Mouse (Mus musculus): ENCODE data around the gene Pnpla5. TPM values are rescaled to one million over a fixed set of nuclear protein-coding genes. Genes with fewer than 3 reads are reported as not detected.
"Not testable (repeated sequence)": the region's sequence is repeated elsewhere in the genome, so short reads cannot be mapped to it uniquely, and the experiment has no call there.

Pnpla5 gene
- polyA plus RNA-seq, 1 experiment from 2014 or later, result not detected

DNA sequence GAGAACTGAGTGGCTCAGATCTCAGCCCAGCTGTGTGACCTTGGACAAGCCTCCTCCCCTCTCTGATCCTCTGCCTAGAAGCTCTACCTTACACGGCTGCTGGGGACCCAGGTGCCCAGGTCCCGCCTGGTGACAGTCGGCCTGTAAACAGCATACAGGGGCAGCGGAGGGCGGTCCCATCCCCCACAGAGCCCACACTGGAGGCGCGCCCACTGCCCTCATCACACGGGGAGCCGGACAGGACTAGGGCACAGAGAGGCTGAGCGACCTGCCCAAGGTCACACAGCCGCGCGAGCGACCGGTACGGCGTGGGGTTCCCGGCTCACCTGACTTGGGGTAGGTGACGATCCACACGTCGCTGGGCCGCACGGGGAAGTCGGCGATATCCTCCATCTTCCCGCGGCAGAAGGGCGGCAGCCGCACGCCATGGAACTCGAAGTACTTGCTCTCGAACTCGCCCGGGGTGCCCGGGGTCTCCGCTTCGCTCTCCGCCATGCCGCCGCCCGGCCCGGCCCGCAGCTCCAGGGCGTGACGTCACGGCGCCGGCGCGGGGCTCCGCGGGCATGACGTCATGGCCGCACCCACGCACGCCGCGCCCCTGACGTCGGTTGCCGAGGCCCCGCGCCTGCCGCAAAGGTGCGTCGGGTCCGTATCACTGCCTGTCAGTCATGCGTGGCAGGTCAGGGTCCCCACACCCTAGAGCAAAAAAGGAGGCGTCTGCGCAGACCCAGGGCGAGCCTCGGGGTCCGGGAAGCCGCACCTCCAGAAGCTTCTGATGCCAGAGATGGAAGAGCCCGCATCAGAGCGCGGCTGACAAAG, 17.7 kb downstream of the Pnpla5 start, which contains the start of gene Sult4a1:
TSS of gene Sult4a1 (minus strand) at position 650 of the 819 bp plus-strand sequence.
- Histone ChIP-seq H3K4me3 (ENCODE audit: low read length) (peak within 1 kb of the TSS; percentile 49), H3K27me3 (ENCODE audit: control insufficient read depth, insufficient read depth, low read length) (peaks cover 36% of the 10 kb centered on the region), H3K36me3 (ENCODE audit: control insufficient read depth, insufficient read depth, low read length) (no peaks in the 10 kb centered on the region), H3K4me2 (replicated peaks; ENCODE audit: low read depth, low read length) (peak within 1 kb of the TSS; percentile 92), H3K4me1 (ENCODE audit: control insufficient read depth, insufficient read depth, low read length) (no peaks in the 10 kb centered on the region), H3K9ac (ENCODE audit: low read depth, low read length) (peak within 1 kb of the TSS; percentile 40), H3K9me3 (ENCODE audit: control insufficient read depth, low read length) (no peaks in the 10 kb centered on the region), H3K27ac (ENCODE audit: low read depth, low read length) (no peak within 1 kb of the TSS)
- ATAC-seq (ENCODE audit: low FRiP score, low TSS enrichment), result no peak
- WGBS, result 3% methylated on average over 75 of the region's 77 CpGs

DNA sequence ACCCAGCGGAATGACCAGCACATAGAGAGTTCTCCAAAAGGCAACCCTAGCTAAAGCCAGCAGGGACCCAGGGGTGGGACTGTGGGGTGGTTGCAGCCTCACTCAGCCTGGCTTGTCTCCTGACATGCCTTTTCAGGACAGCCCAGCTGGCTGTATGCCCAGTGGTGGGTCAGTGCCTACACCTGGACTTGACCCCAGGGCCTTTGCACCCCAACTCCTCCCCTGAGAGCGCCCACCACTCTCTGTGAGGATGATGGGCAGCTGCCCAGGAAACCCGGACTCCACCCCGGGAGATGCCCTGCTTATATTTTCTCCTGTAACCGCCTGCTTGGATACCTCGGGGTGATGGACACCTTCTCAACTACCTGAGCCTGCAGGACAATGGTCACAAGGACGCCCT, 18.3 kb downstream of the Pnpla5 start:
- no peak overlapping the region for H3K27ac ChIP-seq (ENCODE audit: low read depth, low read length)
- no peak overlapping the region; the same call in 1 of the 2 replicates for H3K4me2 ChIP-seq (replicated peaks; ENCODE audit: low read depth, low read length)

DNA sequence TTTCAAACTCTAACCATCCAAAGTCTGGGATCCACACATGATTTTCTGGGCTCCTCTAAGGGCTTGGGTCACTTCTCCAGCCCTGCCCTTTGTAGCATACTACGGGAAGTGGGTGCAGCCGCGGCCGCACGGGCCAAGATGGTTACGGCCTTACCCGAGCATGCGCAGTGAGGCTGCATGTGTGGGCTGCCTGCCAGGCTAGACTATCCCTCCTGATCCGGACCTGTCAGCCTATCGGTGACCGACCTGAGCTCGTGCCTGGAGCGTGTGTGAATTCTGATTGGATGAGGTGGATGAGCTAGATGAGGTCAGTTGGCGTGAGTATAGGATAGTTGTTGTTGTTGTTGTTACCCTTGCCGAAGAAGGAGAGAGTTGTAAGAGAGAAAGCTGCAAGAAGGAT, 25.4 kb downstream of the Pnpla5 start:
- not testable (repeated sequence) for H3K9me3 ChIP-seq (ENCODE audit: control insufficient read depth, low read length); H3K4me1 ChIP-seq (ENCODE audit: control insufficient read depth, insufficient read depth, low read length); ATAC-seq (ENCODE audit: low FRiP score, low TSS enrichment); H3K27me3 ChIP-seq (ENCODE audit: control insufficient read depth, insufficient read depth, low read length); H3K4me2 ChIP-seq (replicated peaks; ENCODE audit: low read depth, low read length); H3K27ac ChIP-seq (ENCODE audit: low read depth, low read length); H3K36me3 ChIP-seq (ENCODE audit: control insufficient read depth, insufficient read depth, low read length); H3K9ac ChIP-seq (ENCODE audit: low read depth, low read length); H3K4me3 ChIP-seq (ENCODE audit: low read length)
- 84% methylated on average over 15 of the region's 15 CpGs for WGBS

More for the DNA sequence above, 18.3 kb downstream of the Pnpla5 start:
- Histone ChIP-seq H3K27me3 (ENCODE audit: control insufficient read depth, insufficient read depth, low read length) (peaks cover 36% of the 10 kb centered on the region), H3K36me3 (ENCODE audit: control insufficient read depth, insufficient read depth, low read length) (no peaks in the 10 kb centered on the region), H3K4me1 (ENCODE audit: control insufficient read depth, insufficient read depth, low read length) (no peaks in the 10 kb centered on the region), H3K9ac (ENCODE audit: low read depth, low read length) (no peak overlapping the region), H3K4me3 (ENCODE audit: low read length) (no peak overlapping the region), H3K9me3 (ENCODE audit: control insufficient read depth, low read length) (no peaks in the 10 kb centered on the region)
- no peak for ATAC-seq (ENCODE audit: low FRiP score, low TSS enrichment)
- WGBS, result 80% methylated on average over 7 of the region's 7 CpGs

DNA sequence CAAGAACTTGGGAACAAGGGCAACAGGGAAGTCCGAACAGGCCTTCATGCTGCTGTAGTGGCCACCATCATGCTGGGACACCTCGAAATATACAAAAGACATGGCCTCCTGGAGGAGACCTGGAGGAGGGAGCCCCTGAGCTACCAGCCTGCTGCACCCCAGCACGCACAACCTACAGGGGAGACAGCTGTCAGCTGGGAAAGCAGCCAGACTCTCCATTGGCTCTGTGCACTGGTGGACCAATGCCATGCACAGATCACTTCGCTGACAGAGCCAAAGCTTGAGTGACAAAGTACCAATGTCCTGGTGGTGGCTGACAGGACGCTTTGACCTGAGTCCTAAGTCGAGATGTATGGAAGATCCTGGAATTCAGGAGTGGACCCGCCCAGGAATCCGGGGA, 26.9 kb downstream of the Pnpla5 start:
- H3K9ac ChIP-seq (ENCODE audit: low read depth, low read length), result no peak overlapping the region
- H3K9me3 ChIP-seq (ENCODE audit: control insufficient read depth, low read length), result no peaks in the 10 kb centered on the region
- H3K4me3 ChIP-seq (ENCODE audit: low read length), result no peak overlapping the region
- no peaks in the 10 kb centered on the region for H3K27me3 ChIP-seq (ENCODE audit: control insufficient read depth, insufficient read depth, low read length)
- ATAC-seq (ENCODE audit: low FRiP score, low TSS enrichment), result no peak
- H3K27ac ChIP-seq (ENCODE audit: low read depth, low read length), result no peak overlapping the region
- no peaks in the 10 kb centered on the region for H3K4me1 ChIP-seq (ENCODE audit: control insufficient read depth, insufficient read depth, low read length)
- no peaks in the 10 kb centered on the region for H3K36me3 ChIP-seq (ENCODE audit: control insufficient read depth, insufficient read depth, low read length)
- H3K4me2 ChIP-seq (replicated peaks; ENCODE audit: low read depth, low read length), result no peak overlapping the region
- WGBS, result 93% methylated on average over 8 of the region's 8 CpGs

DNA sequence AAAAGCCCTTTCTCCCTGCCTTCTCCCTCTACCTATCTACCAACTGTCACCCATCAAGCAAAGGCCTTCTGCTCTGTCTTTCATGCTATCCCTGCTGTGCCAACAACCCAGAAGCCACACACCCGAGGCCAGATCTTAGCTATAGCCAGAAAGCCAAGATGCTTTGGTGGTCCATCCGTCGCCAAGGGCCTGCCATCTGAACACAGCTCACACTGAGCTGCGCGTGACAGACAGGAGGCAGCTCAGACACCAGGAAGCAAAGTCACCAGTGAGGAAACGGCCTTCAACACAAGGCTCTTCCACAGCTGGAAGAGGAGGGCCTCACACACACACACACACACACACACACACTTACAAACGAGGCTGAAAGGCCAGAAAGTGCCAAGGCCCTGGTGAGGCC, 28.1 kb downstream of the Pnpla5 start:
- 73% methylated on average over 7 of the region's 7 CpGs for WGBS
- no peak for ATAC-seq (ENCODE audit: low FRiP score, low TSS enrichment)
- no peaks in the 10 kb centered on the region for H3K27me3 ChIP-seq (ENCODE audit: control insufficient read depth, insufficient read depth, low read length)

DNA sequence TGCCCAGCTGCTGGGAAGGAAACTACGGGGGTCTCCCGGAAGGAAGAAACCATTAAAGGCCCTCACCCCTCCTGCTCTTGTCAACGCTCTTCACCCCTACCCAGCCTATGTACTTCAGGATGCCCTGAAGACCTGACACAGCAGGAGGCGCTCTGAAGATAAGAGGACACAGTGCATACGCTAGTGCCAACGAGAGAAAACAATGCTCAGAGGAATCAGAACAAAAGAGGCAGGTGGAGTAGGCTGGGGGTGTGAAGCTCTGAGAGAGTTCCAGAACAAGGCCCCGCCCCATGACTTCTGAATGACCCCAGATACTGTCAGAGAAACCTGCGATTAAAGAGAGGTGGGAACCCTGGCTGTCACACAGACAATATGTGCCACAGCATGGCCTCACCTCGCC, 36.2 kb downstream of the Pnpla5 start:
- Histone ChIP-seq H3K4me1 (ENCODE audit: control insufficient read depth, insufficient read depth, low read length) (no peaks in the 10 kb centered on the region), H3K36me3 (ENCODE audit: control insufficient read depth, insufficient read depth, low read length) (no peaks in the 10 kb centered on the region), H3K27me3 (ENCODE audit: control insufficient read depth, insufficient read depth, low read length) (no peaks in the 10 kb centered on the region), H3K9ac (ENCODE audit: low read depth, low read length) (no peak overlapping the region), H3K4me3 (ENCODE audit: low read length) (no peak overlapping the region), H3K4me2 (replicated peaks; ENCODE audit: low read depth, low read length) (no peak overlapping the region), H3K9me3 (ENCODE audit: control insufficient read depth, low read length) (no peaks in the 10 kb centered on the region), H3K27ac (ENCODE audit: low read depth, low read length) (no peak overlapping the region)
- no peak for ATAC-seq (ENCODE audit: low FRiP score, low TSS enrichment)
- WGBS, result 43% methylated on average over 9 of the region's 9 CpGs

More for the DNA sequence above, 28.1 kb downstream of the Pnpla5 start:
- no peaks in the 10 kb centered on the region for H3K36me3 ChIP-seq (ENCODE audit: control insufficient read depth, insufficient read depth, low read length)
- H3K4me1 ChIP-seq (ENCODE audit: control insufficient read depth, insufficient read depth, low read length), result no peaks in the 10 kb centered on the region
- no peak overlapping the region for H3K4me2 ChIP-seq (replicated peaks; ENCODE audit: low read depth, low read length)
- H3K27ac ChIP-seq (ENCODE audit: low read depth, low read length), result no peak overlapping the region
- H3K9ac ChIP-seq (ENCODE audit: low read depth, low read length), result no peak overlapping the region
- H3K4me3 ChIP-seq (ENCODE audit: low read length), result no peak overlapping the region
- H3K9me3 ChIP-seq (ENCODE audit: control insufficient read depth, low read length), result no peaks in the 10 kb centered on the region

DNA sequence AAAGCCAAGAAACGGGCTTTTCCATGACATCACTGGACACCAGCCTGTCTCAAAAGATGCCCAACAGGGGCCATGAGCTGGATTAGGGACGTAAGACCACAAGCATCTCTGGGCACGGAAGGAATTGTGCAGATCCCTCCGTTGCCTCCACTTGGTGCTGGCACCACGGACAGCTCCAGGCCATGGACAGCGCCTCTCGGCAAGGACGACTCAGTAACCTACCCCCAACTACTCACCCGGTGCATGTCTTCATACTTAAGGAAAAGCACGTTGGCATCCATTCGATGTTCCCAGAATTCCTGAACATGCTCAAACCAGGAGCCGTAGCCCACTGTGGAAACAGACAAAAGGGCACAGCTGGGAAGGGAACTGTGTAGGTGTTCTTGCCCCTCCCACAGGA, 36.6 kb downstream of the Pnpla5 start:
- no peak for ATAC-seq (ENCODE audit: low FRiP score, low TSS enrichment)
- 29% methylated on average over 12 of the region's 12 CpGs for WGBS
- Histone ChIP-seq H3K4me1 (ENCODE audit: control insufficient read depth, insufficient read depth, low read length) (no peaks in the 10 kb centered on the region), H3K9ac (ENCODE audit: low read depth, low read length) (no peak overlapping the region), H3K27me3 (ENCODE audit: control insufficient read depth, insufficient read depth, low read length) (no peaks in the 10 kb centered on the region), H3K4me2 (replicated peaks; ENCODE audit: low read depth, low read length) (no peak overlapping the region), H3K4me3 (ENCODE audit: low read length) (no peak overlapping the region), H3K27ac (ENCODE audit: low read depth, low read length) (no peak overlapping the region), H3K9me3 (ENCODE audit: control insufficient read depth, low read length) (no peaks in the 10 kb centered on the region), H3K36me3 (ENCODE audit: control insufficient read depth, insufficient read depth, low read length) (no peaks in the 10 kb centered on the region)

DNA sequence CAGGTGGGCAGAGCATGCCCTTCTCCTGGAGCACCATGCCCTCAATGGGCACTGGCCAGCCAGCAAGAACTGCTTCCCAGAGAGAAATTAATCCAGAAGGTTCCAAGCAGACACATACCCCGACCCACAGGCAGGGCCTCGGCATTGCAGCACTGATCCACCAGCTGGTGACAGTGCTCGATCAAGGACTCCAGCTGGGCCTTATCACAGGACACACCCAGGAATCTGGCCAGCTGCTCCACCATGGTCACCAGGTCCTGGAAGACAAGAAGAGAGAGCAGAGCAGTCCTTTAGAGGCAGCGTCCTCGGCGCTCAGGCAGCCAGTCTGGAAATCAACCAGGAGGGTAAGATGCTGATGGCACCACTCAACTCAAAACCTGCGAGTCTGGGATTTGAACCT, 42.9 kb downstream of the Pnpla5 start:
- ATAC-seq (ENCODE audit: low FRiP score, low TSS enrichment), result no peak
- Histone ChIP-seq H3K4me2 (replicated peaks; ENCODE audit: low read depth, low read length) (no peak overlapping the region), H3K4me3 (ENCODE audit: low read length) (no peak overlapping the region), H3K36me3 (ENCODE audit: control insufficient read depth, insufficient read depth, low read length) (no peaks in the 10 kb centered on the region), H3K9me3 (ENCODE audit: control insufficient read depth, low read length) (no peaks in the 10 kb centered on the region), H3K27ac (ENCODE audit: low read depth, low read length) (no peak overlapping the region), H3K9ac (ENCODE audit: low read depth, low read length) (no peak overlapping the region), H3K4me1 (ENCODE audit: control insufficient read depth, insufficient read depth, low read length) (no peaks in the 10 kb centered on the region), H3K27me3 (ENCODE audit: control insufficient read depth, insufficient read depth, low read length) (no peaks in the 10 kb centered on the region)
- WGBS, result 80% methylated on average over 7 of the region's 7 CpGs

DNA sequence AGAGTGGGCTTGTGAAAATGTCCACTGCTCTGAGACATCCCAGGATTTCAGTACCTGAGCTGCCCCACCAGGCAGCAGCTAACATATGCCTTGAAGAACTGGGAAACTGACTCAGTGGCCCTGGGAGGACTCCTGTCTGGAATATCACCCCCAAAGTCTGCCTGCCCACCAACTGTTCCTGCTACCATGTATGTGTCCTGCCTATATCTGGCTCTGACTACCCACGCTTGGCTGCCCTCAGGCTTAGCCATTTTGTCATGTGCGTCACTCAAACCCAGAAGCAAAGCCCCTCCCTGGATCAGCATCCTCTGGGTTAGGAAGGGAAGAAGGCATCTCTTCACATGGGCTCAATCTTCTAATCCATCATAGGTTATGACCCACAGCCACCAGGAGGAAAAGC, 43.5 kb downstream of the Pnpla5 start:
- 88% methylated on average over 2 of the region's 2 CpGs for WGBS
- Histone ChIP-seq H3K4me3 (ENCODE audit: low read length) (no peak overlapping the region), H3K4me2 (replicated peaks; ENCODE audit: low read depth, low read length) (no peak overlapping the region), H3K36me3 (ENCODE audit: control insufficient read depth, insufficient read depth, low read length) (no peaks in the 10 kb centered on the region), H3K27me3 (ENCODE audit: control insufficient read depth, insufficient read depth, low read length) (no peaks in the 10 kb centered on the region), H3K9me3 (ENCODE audit: control insufficient read depth, low read length) (no peaks in the 10 kb centered on the region), H3K4me1 (ENCODE audit: control insufficient read depth, insufficient read depth, low read length) (no peaks in the 10 kb centered on the region), H3K27ac (ENCODE audit: low read depth, low read length) (no peak overlapping the region), H3K9ac (ENCODE audit: low read depth, low read length) (no peak overlapping the region)
- ATAC-seq (ENCODE audit: low FRiP score, low TSS enrichment), result no peak
